Mouse (Mus musculus): Measurements from ENCODE around the gene Cwf19l1.

DNA sequence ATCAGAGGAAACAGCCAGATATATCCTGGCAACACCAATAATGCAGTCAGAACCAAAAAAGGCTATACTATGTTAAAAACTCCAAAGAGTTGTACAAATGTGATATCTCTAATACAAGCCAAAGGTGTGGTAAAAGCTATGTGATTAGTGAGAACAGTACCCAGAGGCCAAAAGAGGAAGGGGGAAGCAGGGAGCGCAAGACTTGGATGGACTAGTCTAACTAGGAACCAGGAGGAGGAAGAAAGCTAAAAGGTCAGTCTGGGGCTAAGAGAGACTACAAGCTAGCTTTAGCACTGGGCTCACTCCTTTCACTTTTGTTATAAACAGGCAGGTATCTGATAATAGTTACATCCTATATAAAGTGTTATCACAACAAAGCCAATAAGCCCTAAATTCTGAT is 31.3 kb downstream of the Cwf19l1 start:
- TF ChIP-seq CTCF (IDR thresholded peaks at IDR 0.05; ENCODE audit: low read depth), result no peak
- TF ChIP-seq EP300 (IDR thresholded peaks at IDR 0.05; ENCODE audit: low read depth), result no peak

All from heart, postnatal 0 days (tissue).